Mouse (Mus musculus) heart, postnatal 0 days (tissue): ENCODE results near the gene Mllt11.

Source experiments
- CTCF ChIP-seq: IDR thresholded peaks from 2 replicates; pipeline ENCODE4 v1.5.1; 2016; ENCODE audit warnings: antibody characterized with exemption, control low read depth, low read depth
- EP300 ChIP-seq: IDR thresholded peaks from 2 replicates; pipeline ENCODE4 v1.6.1; 2016; ENCODE audit warnings: antibody characterized with exemption, low read depth

DNA sequence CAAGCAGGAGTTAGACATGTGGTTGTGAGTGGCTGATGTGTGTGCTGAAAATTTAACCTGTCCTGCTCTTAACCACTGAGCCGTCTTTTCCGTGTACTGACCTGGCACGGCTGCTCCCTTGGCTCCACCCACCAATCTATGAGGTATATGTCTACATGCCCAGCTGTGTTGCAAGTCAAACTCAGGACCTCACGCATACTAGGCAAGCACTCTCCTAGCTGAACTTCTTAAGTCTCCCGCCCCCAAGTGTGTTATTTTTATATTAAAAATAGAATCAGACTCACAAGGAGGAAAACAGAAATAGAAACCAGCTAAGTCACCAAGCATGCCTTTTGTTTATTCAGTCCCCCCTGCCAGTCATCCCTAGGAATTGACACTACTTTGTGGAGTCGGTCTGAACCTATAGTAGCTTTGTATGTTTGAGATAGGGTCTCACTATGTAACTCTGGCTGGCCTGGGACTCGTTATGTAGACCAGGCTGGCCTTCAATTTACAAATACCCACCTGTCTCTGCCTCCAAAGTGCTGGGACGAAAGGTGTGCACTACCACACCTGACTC lies 5.6 kb upstream of the Mllt11 start:
- TF ChIP-seq CTCF: no peak
- TF ChIP-seq EP300: no peak
